Mouse (Mus musculus) hindbrain, embryonic 16.5 days (tissue): ENCODE measurements around the gene Ccnjl. TPM values are rescaled to one million over a fixed set of nuclear protein-coding genes. Genes with fewer than 3 reads are reported as not detected.

Experiments used
- ATAC-seq: fragments of 200-750 bp; cut with Nextera tagmentation; 2 replicates; pipeline ENCODE4 v1.8.0; 2017; ENCODE audit warnings: moderate TSS enrichment, moderate library complexity
- H3K27ac ChIP-seq: fragments of 300-500 bp; sonication (generic); 2 replicates; pipeline ENCODE4 v1.5.1; 2014; ENCODE audit warnings: low read depth, mild to moderate bottlenecking, control low read depth, low read length, moderate library complexity
- H3K27me3 ChIP-seq: fragments of 300-500 bp; sonication (generic); replicated peaks from 2 replicates; pipeline ENCODE4 v1.6.1; 2014; ENCODE audit warnings: low read length; ENCODE audit not compliant: control insufficient read depth, insufficient read depth
- H3K36me3 ChIP-seq: fragments of 300-500 bp; sonication (generic); 2 replicates; pipeline ENCODE4 v1.6.1; 2014; ENCODE audit warnings: mild to moderate bottlenecking, low read length, moderate library complexity, mixed read lengths; ENCODE audit not compliant: control insufficient read depth, insufficient read depth
- H3K4me1 ChIP-seq: fragments of 300-500 bp; sonication (generic); 2 replicates; pipeline ENCODE4 v1.6.1; 2014; ENCODE audit warnings: low read depth, low read length; ENCODE audit not compliant: control insufficient read depth, insufficient read depth
- H3K4me2 ChIP-seq: fragments of 300-500 bp; sonication (generic); 2 replicates; pipeline ENCODE4 v1.6.1; 2014; ENCODE audit warnings: mild to moderate bottlenecking, low read length, control low read depth, moderate library complexity
- H3K4me3 ChIP-seq: fragments of 300-500 bp; sonication (generic); 2 replicates; pipeline ENCODE4 v1.5.1; 2014; ENCODE audit warnings: mild to moderate bottlenecking, low read length, control low read depth, moderate library complexity
- H3K9ac ChIP-seq: fragments of 300-500 bp; sonication (generic); 2 replicates; pipeline ENCODE4 v1.6.1; 2014; ENCODE audit warnings: low read depth, mild to moderate bottlenecking, control low read depth, low read length, moderate library complexity
- H3K9me3 ChIP-seq: fragments of 300-500 bp; sonication (generic); 2 replicates; pipeline ENCODE4 v1.6.1; 2014; ENCODE audit warnings: mild to moderate bottlenecking, low read length, moderate library complexity; ENCODE audit not compliant: control insufficient read depth
- WGBS: fragments of 180-500 bp; shearing (Covaris S2); extraction: QIAGEN DNeasy Blood & Tissue Kit; methylation state at CpG from one replicate; pipeline ENCODE4 v1.1.7; 2014; 5-methylcytosine and 5-hydroxymethylcytosine counted together
- polyA plus RNA-seq: library from polyadenylated mRNA; unstranded; fragments of >200 nt; fragmentation: Nextera tagmentation; extraction: Ambion mirVana; gene quantifications from 2 replicates; pipeline ENCODE4 v1.2.1, GENCODE M21; 2015

Gene Ccnjl
- 7.1 and 10.7 TPM in 2 replicates for polyA plus RNA-seq

DNA sequence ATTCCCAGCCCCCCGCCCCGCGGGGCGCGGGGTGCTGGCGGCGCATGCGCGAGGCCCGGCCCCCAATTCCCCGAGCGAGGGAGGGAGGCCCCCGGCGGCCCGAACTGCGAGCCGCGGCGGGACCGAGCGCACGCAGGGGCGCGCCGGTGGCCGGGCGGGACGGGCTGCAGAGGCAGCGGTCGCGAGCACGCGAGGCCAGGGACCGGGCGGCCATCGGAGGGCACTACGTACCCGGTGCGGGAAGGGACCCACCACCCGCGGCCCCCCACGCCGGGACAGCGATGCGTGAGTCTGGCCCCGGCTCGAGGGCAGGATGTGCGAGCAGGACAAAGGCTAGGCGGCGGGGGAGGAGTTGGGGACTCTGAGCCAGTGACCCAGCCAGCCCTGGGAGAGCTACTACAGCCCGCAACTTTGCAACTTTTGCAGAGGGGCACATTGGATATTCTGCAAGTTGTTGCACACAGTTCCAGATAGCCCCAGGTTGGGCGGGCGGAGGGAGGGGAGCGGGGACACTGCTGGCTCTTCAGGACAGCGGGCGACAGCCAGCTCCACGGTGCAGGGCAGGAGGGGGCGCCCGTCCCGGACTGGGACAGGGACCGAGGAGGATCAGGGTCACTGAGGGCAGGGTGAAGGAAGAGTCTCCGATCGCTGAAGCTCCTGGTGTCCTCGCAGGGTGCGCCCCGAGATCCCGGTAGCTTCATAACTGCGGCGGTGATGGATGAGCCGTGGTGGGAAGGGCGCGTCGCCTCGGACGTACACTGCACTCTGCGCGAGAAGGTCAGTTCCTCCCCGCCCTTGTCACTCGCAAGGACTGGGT is at the start of gene Ccnjl:
Gene Ccnjl (plus strand): TSS at position 102 of the 817 bp plus-strand sequence.
- Histone ChIP-seq H3K27ac (peak within 1 kb of the TSS; percentile 82), H3K9ac (peak within 1 kb of the TSS; percentile 81), H3K27me3 (no peaks in the 10 kb centered on the region), H3K4me1 (peaks cover 5% of the 10 kb centered on the region), H3K4me3 (peak within 1 kb of the TSS; percentile 86), H3K9me3 (no peaks in the 10 kb centered on the region), H3K36me3 (no peaks in the 10 kb centered on the region), H3K4me2 (peak within 1 kb of the TSS; percentile 84)
- peak; percentile 84 for ATAC-seq
- under 1% methylated on average over 51 of the region's 79 CpGs for WGBS

DNA sequence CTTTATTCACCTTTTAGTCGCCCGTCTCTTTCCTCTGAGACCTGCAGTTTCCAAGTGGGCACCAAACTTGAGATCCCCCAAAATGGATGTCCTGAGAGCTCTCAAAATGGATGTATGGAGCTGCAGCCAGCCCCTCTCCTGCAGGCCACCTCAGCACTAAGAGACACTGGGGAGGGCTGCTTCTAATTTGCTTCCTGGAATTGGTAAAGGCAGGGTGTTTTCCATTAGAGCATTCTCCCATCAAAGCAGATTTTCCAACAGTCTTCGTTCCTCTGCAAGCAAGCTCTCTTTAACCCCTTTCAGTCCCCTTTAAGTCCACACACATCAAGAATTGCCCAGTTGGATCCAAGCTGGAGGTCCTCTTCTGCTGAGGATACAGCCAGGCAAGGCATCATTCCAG is 49.2 kb upstream of the Ccnjl start:
- WGBS = 92% methylated on average over 3 of the region's 3 CpGs
- H3K9ac ChIP-seq = no peak overlapping the region
- ATAC-seq = no peak
- no peak overlapping the region for H3K4me2 ChIP-seq
- H3K27me3 ChIP-seq = no peaks in the 10 kb centered on the region
- H3K4me1 ChIP-seq = peaks cover 5% of the 10 kb centered on the region
- no peak overlapping the region for H3K4me3 ChIP-seq
- no peaks in the 10 kb centered on the region for H3K9me3 ChIP-seq
- H3K36me3 ChIP-seq = no peaks in the 10 kb centered on the region
- H3K27ac ChIP-seq = no peak overlapping the region

DNA sequence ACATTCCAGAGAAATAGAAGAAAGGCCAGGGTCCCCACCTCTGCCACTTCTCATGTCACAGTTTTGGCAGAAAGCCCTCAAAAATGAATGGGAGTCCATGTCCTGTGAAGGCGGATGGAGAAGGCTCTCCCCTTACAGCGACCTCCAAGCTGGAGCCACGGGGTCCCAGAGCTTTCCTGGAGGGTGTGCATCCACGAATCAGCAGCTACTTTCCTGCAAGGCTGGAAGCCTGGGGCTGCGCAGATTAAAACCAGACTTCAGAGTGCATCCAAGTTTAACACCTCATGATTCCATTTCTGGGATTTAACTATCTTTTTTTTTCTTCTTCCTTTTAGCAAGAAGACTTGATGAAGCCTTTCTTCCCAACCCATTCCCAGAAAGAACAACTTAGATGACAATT is 48.0 kb upstream of the Ccnjl start:
- 62% methylated on average over 5 of the region's 5 CpGs for WGBS
- no peak overlapping the region for H3K4me2 ChIP-seq
- no peak overlapping the region for H3K4me3 ChIP-seq
- H3K27me3 ChIP-seq = no peaks in the 10 kb centered on the region
- H3K9ac ChIP-seq = no peak overlapping the region
- no peaks in the 10 kb centered on the region for H3K4me1 ChIP-seq
- H3K36me3 ChIP-seq = no peaks in the 10 kb centered on the region
- ATAC-seq = no peak
- no peaks in the 10 kb centered on the region for H3K9me3 ChIP-seq
- no peak overlapping the region for H3K27ac ChIP-seq

DNA sequence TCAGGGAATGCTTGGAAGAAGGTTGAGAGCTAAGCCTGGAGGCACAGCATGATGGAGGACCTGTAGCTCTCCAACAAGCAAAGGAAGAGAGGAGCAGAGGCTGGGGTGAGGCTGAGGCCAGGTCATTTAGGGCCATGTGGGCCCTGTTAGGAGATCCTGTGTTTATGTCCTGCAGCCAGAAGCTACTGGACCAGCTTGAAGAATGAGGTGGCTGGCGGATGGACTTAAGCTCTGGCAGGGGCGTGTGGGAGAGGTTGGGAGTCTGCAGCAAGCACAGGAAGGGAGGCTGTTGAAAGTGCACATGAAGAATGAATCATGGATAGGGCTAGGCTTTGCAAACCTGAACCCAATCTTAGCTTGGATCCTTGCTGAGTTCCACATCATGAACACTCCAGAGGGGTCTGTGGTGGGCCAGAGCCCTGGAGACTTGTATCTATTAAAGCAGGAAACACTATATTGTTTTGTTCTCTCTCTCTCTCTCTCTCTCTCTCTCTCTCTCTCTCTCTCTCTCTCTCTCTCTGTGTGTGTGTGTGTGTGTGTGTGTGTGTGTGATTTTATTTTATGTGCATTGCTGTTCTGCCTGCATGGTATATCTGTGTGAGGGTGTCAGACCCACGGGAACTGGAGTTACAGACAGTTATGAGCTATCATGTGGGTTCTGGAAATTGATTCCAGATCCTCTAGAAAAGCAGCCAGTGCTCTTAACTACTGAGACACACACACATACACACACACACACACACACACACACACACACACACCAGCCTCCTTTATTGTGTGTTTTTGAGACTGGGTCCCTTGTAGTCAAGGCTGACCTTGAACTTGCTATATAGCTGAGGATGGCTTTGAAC is 46.7 kb upstream of the Ccnjl start:
- H3K4me1 ChIP-seq = no peaks in the 10 kb centered on the region
- 68% methylated on average over 3 of the region's 3 CpGs for WGBS
- H3K36me3 ChIP-seq = no peaks in the 10 kb centered on the region
- no peak overlapping the region for H3K4me3 ChIP-seq
- no peak overlapping the region for H3K4me2 ChIP-seq
- no peak overlapping the region for H3K27ac ChIP-seq
- no peaks in the 10 kb centered on the region for H3K27me3 ChIP-seq
- no peaks in the 10 kb centered on the region for H3K9me3 ChIP-seq
- ATAC-seq = no peak
- H3K9ac ChIP-seq = no peak overlapping the region

DNA sequence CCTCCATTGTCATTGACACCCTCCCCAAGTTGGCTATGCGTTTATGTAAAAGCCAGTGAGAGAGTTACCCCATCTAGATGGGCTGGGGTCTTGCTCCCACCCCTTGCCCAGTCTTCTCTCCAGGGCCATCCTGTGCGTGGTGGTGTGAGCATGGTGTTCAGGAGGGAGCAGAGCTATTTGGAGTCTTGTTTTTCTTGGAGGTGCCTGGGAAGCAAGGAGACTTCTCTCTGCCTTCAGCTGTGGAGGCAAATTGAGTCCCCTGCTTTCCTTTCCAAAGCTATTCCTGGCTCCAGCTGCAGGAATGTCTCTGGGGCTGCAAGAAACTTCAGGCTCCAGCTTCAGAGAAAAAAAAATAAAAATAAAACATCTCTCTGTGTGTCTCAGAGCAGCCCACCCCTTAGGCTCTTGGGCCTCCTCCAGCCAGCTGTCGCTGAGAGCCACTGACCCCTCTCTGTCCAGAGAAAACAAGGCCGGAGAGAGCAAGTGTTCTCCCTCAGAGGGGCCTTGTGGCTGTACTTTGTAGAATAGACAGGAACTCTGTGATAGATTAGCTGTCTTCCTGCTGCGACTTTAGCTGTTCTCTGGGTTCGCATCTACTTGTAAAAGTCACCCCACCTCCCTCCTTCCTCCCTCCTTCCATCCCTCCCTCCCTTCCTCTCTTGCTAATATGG is 45.3 kb upstream of the Ccnjl start:
- Histone ChIP-seq H3K4me2 (no peak overlapping the region), H3K4me3 (no peak overlapping the region), H3K9ac (no peak overlapping the region), H3K27me3 (no peaks in the 10 kb centered on the region), H3K9me3 (no peaks in the 10 kb centered on the region), H3K36me3 (no peaks in the 10 kb centered on the region), H3K27ac (no peak overlapping the region; the same call in 1 of the 2 replicates), H3K4me1 (no peaks in the 10 kb centered on the region)
- WGBS = 53% methylated on average over 6 of the region's 6 CpGs
- 0 out of 2 replicates have a peak, but pooled peaks have one; percentile 46 for ATAC-seq

DNA sequence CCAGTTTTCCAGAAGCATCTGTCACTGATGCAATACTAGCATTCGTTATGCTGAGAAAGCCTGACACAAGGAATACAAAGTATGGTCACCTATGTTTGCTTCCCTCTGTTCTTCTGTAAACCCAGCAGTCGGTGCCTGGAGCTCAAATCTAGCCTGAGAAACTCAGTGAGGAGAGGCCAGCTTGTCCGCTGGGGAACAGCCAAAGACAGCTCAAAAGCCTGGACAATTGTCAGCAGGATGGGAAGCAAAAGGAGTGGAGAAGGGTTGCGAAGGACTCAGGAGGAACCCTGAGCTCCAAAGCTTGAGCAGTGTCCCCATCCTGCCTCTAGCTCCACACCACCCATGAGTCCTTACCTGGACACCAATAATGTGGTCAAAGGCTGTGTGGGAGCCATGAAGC is 44.5 kb upstream of the Ccnjl start:
- Histone ChIP-seq H3K4me2 (no peak overlapping the region), H3K4me1 (no peaks in the 10 kb centered on the region), H3K36me3 (no peaks in the 10 kb centered on the region), H3K9me3 (no peaks in the 10 kb centered on the region), H3K4me3 (no peak overlapping the region), H3K27me3 (no peaks in the 10 kb centered on the region), H3K9ac (no peak overlapping the region), H3K27ac (no peak overlapping the region)
- WGBS = 74% methylated on average over 4 of the region's 4 CpGs
- no peak for ATAC-seq

DNA sequence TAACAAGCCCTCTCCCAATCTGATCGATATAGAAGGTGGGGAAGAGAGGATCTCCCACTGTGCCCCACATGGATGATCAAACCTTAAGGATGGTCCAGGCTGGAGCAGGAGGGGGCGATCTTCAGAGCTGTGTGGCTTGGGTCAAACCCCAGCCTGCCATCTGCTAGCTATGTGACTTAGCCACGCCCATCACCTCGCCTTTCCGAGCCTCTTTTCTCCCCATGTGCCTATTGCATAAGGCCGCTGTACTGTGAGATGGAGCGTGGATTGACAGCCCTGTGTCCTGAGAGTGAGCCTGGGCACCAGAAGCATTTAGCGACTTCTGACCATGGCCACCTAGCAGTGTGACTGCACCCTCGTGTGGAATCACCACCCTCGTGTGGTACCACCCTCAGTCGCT is 43.9 kb upstream of the Ccnjl start:
- no peak overlapping the region for H3K9ac ChIP-seq
- no peak overlapping the region for H3K4me2 ChIP-seq
- 38% methylated on average over 11 of the region's 11 CpGs for WGBS
- no peak overlapping the region for H3K4me3 ChIP-seq
- ATAC-seq = 0 out of 2 replicates have a peak, but pooled peaks have one; percentile 21
- H3K4me1 ChIP-seq = no peaks in the 10 kb centered on the region
- H3K36me3 ChIP-seq = no peaks in the 10 kb centered on the region
- no peak overlapping the region for H3K27ac ChIP-seq
- no peaks in the 10 kb centered on the region for H3K27me3 ChIP-seq
- no peaks in the 10 kb centered on the region for H3K9me3 ChIP-seq

DNA sequence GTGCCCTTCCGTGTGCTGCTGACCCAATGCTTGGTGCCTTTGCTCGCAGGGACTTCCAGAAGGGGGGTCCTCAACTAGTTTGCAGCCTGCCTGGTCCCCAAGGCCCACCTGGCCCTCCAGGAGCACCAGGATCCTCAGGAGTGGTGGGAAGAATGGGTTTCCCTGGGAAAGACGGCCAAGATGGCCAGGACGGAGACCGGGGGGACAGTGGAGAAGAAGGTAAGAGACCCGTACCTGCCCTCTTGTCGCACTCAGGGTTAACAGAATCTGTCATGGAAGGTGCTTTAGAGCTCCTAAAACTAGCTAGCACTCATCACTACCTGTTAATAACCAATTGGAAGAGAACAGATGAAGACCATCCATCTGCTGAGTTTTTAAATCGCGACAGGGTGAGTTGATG is 42.7 kb upstream of the Ccnjl start:
- no peak for ATAC-seq
- Histone ChIP-seq H3K27me3 (no peaks in the 10 kb centered on the region), H3K4me3 (no peak overlapping the region), H3K4me2 (no peak overlapping the region), H3K27ac (no peak overlapping the region), H3K4me1 (no peaks in the 10 kb centered on the region), H3K36me3 (no peaks in the 10 kb centered on the region), H3K9me3 (no peaks in the 10 kb centered on the region), H3K9ac (no peak overlapping the region)
- WGBS = 88% methylated on average over 9 of the region's 9 CpGs

DNA sequence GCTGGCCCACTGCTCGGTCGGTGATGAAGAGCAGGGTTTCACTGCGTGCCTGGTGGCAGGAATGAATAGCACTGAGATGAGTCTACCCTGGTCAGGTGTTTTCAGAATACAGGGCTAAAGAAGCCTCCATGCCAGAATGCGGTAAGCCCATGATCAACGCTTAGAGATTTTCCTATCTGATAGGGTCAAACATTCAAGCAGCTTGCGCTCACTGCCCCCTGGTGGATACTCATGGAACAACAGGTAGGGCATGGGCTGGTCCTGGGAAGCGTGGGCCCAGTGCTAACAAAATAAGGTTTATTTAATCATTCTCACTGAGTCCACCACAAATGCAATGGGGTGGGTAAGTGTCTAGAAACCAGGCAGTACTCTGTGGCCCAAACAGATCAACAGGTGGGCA is 35.9 kb upstream of the Ccnjl start:
- H3K36me3 ChIP-seq = no peaks in the 10 kb centered on the region
- no peak overlapping the region for H3K4me3 ChIP-seq
- H3K27ac ChIP-seq = no peak overlapping the region
- H3K9ac ChIP-seq = no peak overlapping the region
- WGBS = 35% methylated on average over 7 of the region's 7 CpGs
- no peak overlapping the region for H3K4me2 ChIP-seq
- H3K27me3 ChIP-seq = no peaks in the 10 kb centered on the region
- no peaks in the 10 kb centered on the region; the same call in none of the 2 replicates for H3K4me1 ChIP-seq
- ATAC-seq = peak; percentile 43
- H3K9me3 ChIP-seq = no peaks in the 10 kb centered on the region
